Comparison of ENCODE assay signal across 25 mouse cellular contexts in the genomic region with DNA sequence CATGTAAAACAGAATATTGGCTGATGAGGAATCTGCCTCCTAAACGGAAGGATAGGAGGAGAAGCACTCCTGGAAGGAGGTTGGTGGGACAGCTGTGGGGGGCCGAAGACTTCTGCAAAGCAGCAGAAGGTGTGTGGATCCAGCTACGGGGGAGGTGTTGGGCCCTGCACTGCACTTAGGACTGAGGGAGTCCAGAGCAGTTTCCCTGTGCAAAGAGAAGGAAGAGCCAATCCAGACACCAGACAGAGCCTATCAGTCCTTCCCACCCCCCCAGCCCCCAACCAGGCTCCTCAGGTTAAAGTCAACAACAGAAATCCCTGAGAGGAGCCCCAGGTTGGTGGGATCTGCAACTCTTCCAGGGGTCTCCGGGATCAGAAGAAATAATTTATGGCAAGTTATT. TPM values are rescaled to one million over a fixed set of nuclear protein-coding genes. Genes with fewer than 3 reads are reported as not detected.
DNase-seq lines count a peak whose midpoint lies in the region; ATAC-seq lines count a peak whose summit lies in the region.
"Had no signal": no experiment of that assay in that cellular context is flagged by ENCODE, and none has a peak within 500 bp of the region (broad histone marks: within the 10 kb centered on the region; RNA-seq: fewer than 3 reads in every experiment).

No protein-coding gene starts in this region.

- H3K4me2 ChIP-seq in intestine, embryonic 14.5 days (ENCODE audit: low read length) = no peak overlapping the region
- no peak overlapping the region for H3K4me2 ChIP-seq in intestine, embryonic 16.5 days (ENCODE audit: low read depth, low read length)
- no peak overlapping the region for H3K4me2 ChIP-seq in limb, embryonic 12.5 days
- no peak overlapping the region for H3K4me2 ChIP-seq in limb, embryonic 13.5 days (replicated peaks)
- no peak overlapping the region for H3K4me2 ChIP-seq in limb, embryonic 15.5 days
- H3K4me2 ChIP-seq in forebrain, embryonic 13.5 days = no peak overlapping the region
- H3K4me2 ChIP-seq: embryonic facial prominence, embryonic 12.5 days had no signal

- H3K9me3 ChIP-seq in intestine, embryonic 14.5 days (ENCODE audit: control insufficient read depth, low read length) = peaks cover 4% of the 10 kb centered on the region; the same call in 1 of the 2 replicates
- H3K9me3 ChIP-seq in intestine, embryonic 16.5 days (ENCODE audit: control insufficient read depth, low read length) = no peaks in the 10 kb centered on the region
- H3K9me3 ChIP-seq in limb, embryonic 12.5 days = no peaks in the 10 kb centered on the region
- no peaks in the 10 kb centered on the region for H3K9me3 ChIP-seq in limb, embryonic 10.5 days (replicated peaks)
- 0 out of 2 replicates have a peak, but pooled peaks cover 7% of the 10 kb centered on the region for H3K9me3 ChIP-seq in limb, embryonic 13.5 days
- H3K9me3 ChIP-seq in limb, embryonic 15.5 days = no peaks in the 10 kb centered on the region
- no peaks in the 10 kb centered on the region for H3K9me3 ChIP-seq in forebrain, embryonic 13.5 days (replicated peaks)
- H3K9me3 ChIP-seq: embryonic facial prominence, embryonic 12.5 days had no signal

- DNase-seq in intestine, embryonic 14.5 days (ENCODE audit: low spot score) = no peak
- DNase-seq in limb, embryonic 10.5 days (ENCODE audit: low spot score) = no peak
- no peak for DNase-seq in layer of hippocampus, postnatal 10 days (ENCODE audit: low spot score in 2 of 2)
- DNase-seq: adrenal gland, adult 2 months; adrenal gland, postnatal 10 days; adrenal gland, postnatal 25 days; cerebellum, adult 11 months; cerebellum, adult 18-20 months; cerebellum, adult 8-10 months; cerebellum, adult 9-11 months; cerebellum, postnatal 14 days; cerebellum, postnatal 36 days; embryo, embryonic 11 days had no signal

- WGBS in intestine, embryonic 14.5 days = 37% methylated on average over 4 of the region's 4 CpGs
- 53% methylated on average over 4 of the region's 4 CpGs for WGBS in intestine, embryonic 16.5 days
- WGBS in limb, embryonic 12.5 days = 73% methylated on average over 4 of the region's 4 CpGs
- WGBS in limb, embryonic 10.5 days = 81% methylated on average over 4 of the region's 4 CpGs
- 57% methylated on average over 4 of the region's 4 CpGs for WGBS in limb, embryonic 13.5 days
- WGBS in limb, embryonic 15.5 days = 56% methylated on average over 4 of the region's 4 CpGs
- WGBS in forebrain, embryonic 13.5 days = 88% methylated on average over 4 of the region's 4 CpGs

- no peak overlapping the region for H3K9ac ChIP-seq in intestine, embryonic 14.5 days (ENCODE audit: low read length)
- no peak overlapping the region for H3K9ac ChIP-seq in intestine, embryonic 16.5 days (ENCODE audit: low read depth, low read length)
- H3K9ac ChIP-seq in limb, embryonic 12.5 days (replicated peaks) = no peak overlapping the region
- no peak overlapping the region for H3K9ac ChIP-seq in limb, embryonic 13.5 days
- H3K9ac ChIP-seq in limb, embryonic 15.5 days = no peak overlapping the region
- H3K9ac ChIP-seq in forebrain, embryonic 13.5 days = no peak overlapping the region
- H3K9ac ChIP-seq: embryonic facial prominence, embryonic 12.5 days had no signal

- no peaks in the 10 kb centered on the region for H3K27me3 ChIP-seq in intestine, embryonic 14.5 days (replicated peaks; ENCODE audit: control insufficient read depth, insufficient read depth, low read length)
- no peaks in the 10 kb centered on the region for H3K27me3 ChIP-seq in intestine, embryonic 16.5 days (replicated peaks; ENCODE audit: control insufficient read depth, insufficient read depth, low read length)
- H3K27me3 ChIP-seq in limb, embryonic 12.5 days = no peaks in the 10 kb centered on the region
- H3K27me3 ChIP-seq in limb, embryonic 10.5 days (ENCODE audit: low read depth, poor library complexity, severe bottlenecking) = no peaks in the 10 kb centered on the region
- no peaks in the 10 kb centered on the region for H3K27me3 ChIP-seq in limb, embryonic 13.5 days
- H3K27me3 ChIP-seq in limb, embryonic 15.5 days = no peaks in the 10 kb centered on the region
- 0 out of 2 replicates have a peak, but pooled peaks cover 2% of the 10 kb centered on the region for H3K27me3 ChIP-seq in forebrain, embryonic 13.5 days
- H3K27me3 ChIP-seq: embryonic facial prominence, embryonic 12.5 days had no signal

- H3K4me1 ChIP-seq in intestine, embryonic 14.5 days (replicated peaks; ENCODE audit: control insufficient read depth, insufficient read depth, low read length) = peaks cover 8% of the 10 kb centered on the region
- H3K4me1 ChIP-seq in intestine, embryonic 16.5 days (ENCODE audit: control insufficient read depth, insufficient read depth, low read length) = no peaks in the 10 kb centered on the region
- no peaks in the 10 kb centered on the region for H3K4me1 ChIP-seq in limb, embryonic 12.5 days (replicated peaks)
- peaks cover 3% of the 10 kb centered on the region; the same call in 1 of the 2 replicates for H3K4me1 ChIP-seq in limb, embryonic 10.5 days
- H3K4me1 ChIP-seq in limb, embryonic 13.5 days = no peaks in the 10 kb centered on the region
- 0 out of 2 replicates have a peak, but pooled peaks cover 4% of the 10 kb centered on the region for H3K4me1 ChIP-seq in limb, embryonic 15.5 days
- H3K4me1 ChIP-seq in forebrain, embryonic 13.5 days = no peaks in the 10 kb centered on the region
- H3K4me1 ChIP-seq: embryonic facial prominence, embryonic 12.5 days had no signal

- no peak overlapping the region for H3K27ac ChIP-seq in intestine, embryonic 14.5 days (ENCODE audit: low read depth)
- H3K27ac ChIP-seq in intestine, embryonic 16.5 days (ENCODE audit: low read length) = no peak overlapping the region
- peak overlapping the region; percentile 45; the same call in 1 of the 2 replicates for H3K27ac ChIP-seq in limb, embryonic 12.5 days
- H3K27ac ChIP-seq in limb, embryonic 10.5 days = no peak overlapping the region
- no peak overlapping the region for H3K27ac ChIP-seq in limb, embryonic 13.5 days
- H3K27ac ChIP-seq in limb, embryonic 15.5 days = 0 out of 2 replicates have a peak overlapping the region, but pooled peaks have one; percentile 9
- no peak overlapping the region for H3K27ac ChIP-seq in forebrain, embryonic 13.5 days
- H3K27ac ChIP-seq: embryonic facial prominence, embryonic 12.5 days had no signal

- H3K4me3 ChIP-seq in intestine, embryonic 14.5 days (ENCODE audit: low read depth, low read length) = no peak overlapping the region
- H3K4me3 ChIP-seq in intestine, embryonic 16.5 days (ENCODE audit: low read length) = no peak overlapping the region
- H3K4me3 ChIP-seq in limb, embryonic 12.5 days (replicated peaks) = no peak overlapping the region
- no peak overlapping the region for H3K4me3 ChIP-seq in limb, embryonic 10.5 days
- no peak overlapping the region for H3K4me3 ChIP-seq in limb, embryonic 13.5 days
- no peak overlapping the region for H3K4me3 ChIP-seq in limb, embryonic 15.5 days
- H3K4me3 ChIP-seq in forebrain, embryonic 13.5 days = no peak overlapping the region
- H3K4me3 ChIP-seq: embryonic facial prominence, embryonic 12.5 days had no signal

- H3K36me3 ChIP-seq in intestine, embryonic 14.5 days (ENCODE audit: control insufficient read depth, insufficient read depth, low read length) = no peaks in the 10 kb centered on the region
- H3K36me3 ChIP-seq in intestine, embryonic 16.5 days (ENCODE audit: control insufficient read depth, insufficient read depth, low read length) = no peaks in the 10 kb centered on the region
- no peaks in the 10 kb centered on the region for H3K36me3 ChIP-seq in limb, embryonic 12.5 days
- H3K36me3 ChIP-seq in limb, embryonic 10.5 days = no peaks in the 10 kb centered on the region
- no peaks in the 10 kb centered on the region for H3K36me3 ChIP-seq in limb, embryonic 13.5 days
- H3K36me3 ChIP-seq in limb, embryonic 15.5 days = no peaks in the 10 kb centered on the region
- H3K36me3 ChIP-seq in forebrain, embryonic 13.5 days (ENCODE audit: poor library complexity, severe bottlenecking) = no peaks in the 10 kb centered on the region
- H3K36me3 ChIP-seq: embryonic facial prominence, embryonic 12.5 days had no signal

- peak; percentile 69; the same call in 1 of the 2 replicates for ATAC-seq in intestine, embryonic 14.5 days (replicated peaks; ENCODE audit: low FRiP score, low TSS enrichment, low read depth)
- ATAC-seq in intestine, embryonic 16.5 days = no peak
- ATAC-seq in limb, embryonic 12.5 days (ENCODE audit: insufficient number of reproducible peaks, insufficient read depth, low FRiP score, low TSS enrichment, low read depth) = no peak
- ATAC-seq in limb, embryonic 13.5 days (ENCODE audit: low FRiP score, low read depth) = 0 out of 2 replicates have a peak, but pooled peaks have one; percentile 28
- ATAC-seq in limb, embryonic 15.5 days (ENCODE audit: insufficient number of reproducible peaks, low FRiP score, low TSS enrichment, low read depth) = no peak
- no peak for ATAC-seq in forebrain, embryonic 13.5 days
- ATAC-seq: forebrain, embryonic 14.5 days; forebrain, embryonic 16.5 days had no signal

RNA-seq across cellular contexts. Expression of a gene that starts 27.5 kb away (rescaled TPM):
- polyA plus RNA-seq in intestine, embryonic 14.5 days (2014; fragmentation: Nextera tagmentation; extraction: Ambion mirVana) = 0.23 TPM in 1 of 2 replicates, not detected in the other
- 0.36 and 0.37 TPM in 2 replicates for polyA plus RNA-seq in intestine, embryonic 16.5 days (2015; fragmentation: Nextera tagmentation; extraction: Ambion mirVana)
- not detected in 2 replicates for polyA plus RNA-seq in limb, embryonic 12.5 days (2016; fragmentation: Nextera tagmentation; extraction: Ambion mirVana)
- not detected in 2 replicates for polyA plus RNA-seq in limb, embryonic 10.5 days (2016; fragmentation: Nextera tagmentation; extraction: Ambion mirVana)
- polyA plus RNA-seq in limb, embryonic 13.5 days (2015; fragmentation: Nextera tagmentation; extraction: Ambion mirVana) = not detected in 2 replicates
- polyA plus RNA-seq in limb, embryonic 15.5 days (2015; fragmentation: Nextera tagmentation; extraction: Ambion mirVana) = not detected in 2 replicates
- polyA plus RNA-seq in forebrain, embryonic 13.5 days (2015; fragmentation: Nextera tagmentation; extraction: Ambion mirVana) = 0.11 TPM in 1 of 2 replicates, not detected in the other
- 1 to 10 TPM; 2.1 to 3.2 TPM for total RNA-seq in layer of hippocampus, postnatal 10 days (2021)
- total RNA-seq: adrenal gland, postnatal 10 days; adrenal gland, postnatal 25 days; common myeloid progenitor, adult 5-6 weeks; MEL had no signal
- polyA plus RNA-seq: C2C12; embryonic facial prominence, embryonic 12.5 days; forebrain, embryonic 11.5 days had no signal

Comparison
In these comparisons a context has a peak if more than half of its experiments do, and no peak if none do; other contexts are left out.
1. ATAC-seq: peak in intestine, embryonic 14.5 days (single experiment) and limb, embryonic 13.5 days (single experiment); none in intestine, embryonic 16.5 days (single experiment), limb, embryonic 12.5 days (single experiment), limb, embryonic 15.5 days (single experiment) and forebrain, embryonic 13.5 days (single experiment).
2. H3K27ac ChIP-seq: peak in limb, embryonic 12.5 days (single experiment) and limb, embryonic 15.5 days (single experiment); none in intestine, embryonic 14.5 days (single experiment), intestine, embryonic 16.5 days (single experiment), limb, embryonic 10.5 days (single experiment), limb, embryonic 13.5 days (single experiment) and forebrain, embryonic 13.5 days (single experiment).